Mouse (Mus musculus): ENCODE data around the gene Dip2a.

GRCm38 (mm10) chr10:76332040-76332439, 13.1 kb downstream of the Dip2a start:
- TF ChIP-seq POLR2A (IDR thresholded peaks at IDR 0.05; ENCODE audit: extremely low read depth, insufficient read depth, low read length) (no peak), CTCF (IDR thresholded peaks at IDR 0.05; ENCODE audit: low read depth, low read length) (no peak)
